Mouse (Mus musculus): ENCODE measurements around the gene Psmd4. TPM values are rescaled to one million over a fixed set of nuclear protein-coding genes. Genes with fewer than 3 reads are reported as not detected.

Gene Psmd4
- polyA plus RNA-seq, 1 experiment: 338 TPM

GRCm38 (mm10) chr3:95005651-95006050 lies 36.8 kb downstream of the Psmd4 start:
- Histone ChIP-seq H3K79me2 (ENCODE audit: control insufficient read depth, insufficient read depth) (no peaks in the 10 kb centered on the region), H3ac (ENCODE audit: control insufficient read depth, insufficient read length) (no peak overlapping the region), H3K4me3 (no peak overlapping the region), H3K4me2 (ENCODE audit: low read depth) (no peak overlapping the region), H3K27me3 (ENCODE audit: control insufficient read depth, insufficient read depth, insufficient read length) (no peaks in the 10 kb centered on the region), H3K36me3 (ENCODE audit: control insufficient read depth, insufficient read depth) (peaks cover 19% of the 10 kb centered on the region)
- TF ChIP-seq MYOG (IDR thresholded peaks at IDR 0.05; ENCODE audit: control insufficient read depth in 1 of 3, insufficient read depth in 1 of 3, insufficient read length in 2 of 3, low read depth in 2 of 3) (peak in 2 of 3 experiments; percentile 71 to 88), TCF12 (IDR thresholded peaks at IDR 0.05; ENCODE audit: insufficient read depth, poor library complexity, severe bottlenecking) (no peak), MYOD1 (IDR thresholded peaks at IDR 0.05; ENCODE audit: control insufficient read depth in 1 of 3, insufficient read length in 2 of 3, low read depth in 2 of 3) (peak in 2 of 3 experiments; percentile 73 to 83), E2F4 (IDR thresholded peaks at IDR 0.05; ENCODE audit: insufficient read depth) (no peak), POLR2A (IDR thresholded peaks at IDR 0.05; ENCODE audit: insufficient read length, low read depth) (no peak), REST (IDR thresholded peaks at IDR 0.05; ENCODE audit: insufficient read depth, insufficient read length) (no peak), CEBPB (IDR thresholded peaks at IDR 0.05; ENCODE audit: insufficient read depth, poor library complexity, severe bottlenecking) (no peak), TCF3 (IDR thresholded peaks at IDR 0.05; ENCODE audit: insufficient read length, low read depth) (peak; percentile 44), SRF (IDR thresholded peaks at IDR 0.05; ENCODE audit: control insufficient read depth, insufficient read length, low read depth) (no peak), MAX (IDR thresholded peaks at IDR 0.05; ENCODE audit: low read depth) (no peak), POLR2AphosphoS2 (IDR thresholded peaks at IDR 0.05; ENCODE audit: insufficient read length, low read depth) (no peak), USF1 (IDR thresholded peaks at IDR 0.05; ENCODE audit: low read depth) (no peak)

GRCm38 (mm10) chr3:95003273-95003672 lies 39.1 kb downstream of the Psmd4 start:
- Histone ChIP-seq H3K4me2 (ENCODE audit: low read depth) (no peak overlapping the region), H3K79me2 (ENCODE audit: control insufficient read depth, insufficient read depth) (no peaks in the 10 kb centered on the region), H3K36me3 (ENCODE audit: control insufficient read depth, insufficient read depth) (peaks cover 26% of the 10 kb centered on the region), H3K27me3 (ENCODE audit: control insufficient read depth, insufficient read depth, insufficient read length) (no peaks in the 10 kb centered on the region), H3ac (ENCODE audit: control insufficient read depth, insufficient read length) (no peak overlapping the region), H3K4me3 (no peak overlapping the region)
- no peak for TF ChIP-seq POLR2AphosphoS2 (IDR thresholded peaks at IDR 0.05; ENCODE audit: insufficient read length, low read depth)
- no peak for TF ChIP-seq POLR2A (IDR thresholded peaks at IDR 0.05; ENCODE audit: insufficient read length, low read depth)
- no peak for TF ChIP-seq E2F4 (IDR thresholded peaks at IDR 0.05; ENCODE audit: insufficient read depth)
- no peak for TF ChIP-seq CEBPB (IDR thresholded peaks at IDR 0.05; ENCODE audit: insufficient read depth, poor library complexity, severe bottlenecking)
- no peak for TF ChIP-seq MAX (IDR thresholded peaks at IDR 0.05; ENCODE audit: low read depth)
- TF ChIP-seq MYOG (IDR thresholded peaks at IDR 0.05; ENCODE audit: control insufficient read depth in 1 of 3, insufficient read depth in 1 of 3, insufficient read length in 2 of 3, low read depth in 2 of 3): no peak
- TF ChIP-seq SRF (IDR thresholded peaks at IDR 0.05; ENCODE audit: control insufficient read depth, insufficient read length, low read depth): no peak
- TF ChIP-seq MYOD1 (IDR thresholded peaks at IDR 0.05; ENCODE audit: control insufficient read depth in 1 of 3, insufficient read length in 2 of 3, low read depth in 2 of 3): no peak
- TF ChIP-seq USF1 (IDR thresholded peaks at IDR 0.05; ENCODE audit: low read depth): no peak
- TF ChIP-seq TCF12 (IDR thresholded peaks at IDR 0.05; ENCODE audit: insufficient read depth, poor library complexity, severe bottlenecking): no peak
- TF ChIP-seq REST (IDR thresholded peaks at IDR 0.05; ENCODE audit: insufficient read depth, insufficient read length): no peak
- TF ChIP-seq TCF3 (IDR thresholded peaks at IDR 0.05; ENCODE audit: insufficient read length, low read depth): no peak

- Histone ChIP-seq H3ac (ENCODE audit: control insufficient read depth, insufficient read length) (no peak overlapping the region), H3K4me3 (no peak overlapping the region), H3K79me2 (ENCODE audit: control insufficient read depth, insufficient read depth) (no peaks in the 10 kb centered on the region), H3K4me2 (ENCODE audit: low read depth) (no peak overlapping the region), H3K27me3 (ENCODE audit: control insufficient read depth, insufficient read depth, insufficient read length) (no peaks in the 10 kb centered on the region), H3K36me3 (ENCODE audit: control insufficient read depth, insufficient read depth) (peaks cover 31% of the 10 kb centered on the region)
- TF ChIP-seq MYOD1 (IDR thresholded peaks at IDR 0.05; ENCODE audit: control insufficient read depth in 1 of 3, insufficient read length in 2 of 3, low read depth in 2 of 3) (no peak), CEBPB (IDR thresholded peaks at IDR 0.05; ENCODE audit: insufficient read depth, poor library complexity, severe bottlenecking) (no peak), POLR2AphosphoS2 (IDR thresholded peaks at IDR 0.05; ENCODE audit: insufficient read length, low read depth) (peak; percentile 14)
Observed at GRCm38 (mm10) chr3:95002569-95002968, 39.8 kb downstream of the Psmd4 start.

- Histone ChIP-seq H3K36me3 (ENCODE audit: control insufficient read depth, insufficient read depth) (peaks cover 50% of the 10 kb centered on the region), H3K4me2 (ENCODE audit: low read depth) (no peak overlapping the region), H3K79me2 (ENCODE audit: control insufficient read depth, insufficient read depth) (no peaks in the 10 kb centered on the region), H3K4me3 (no peak overlapping the region), H3K27me3 (ENCODE audit: control insufficient read depth, insufficient read depth, insufficient read length) (no peaks in the 10 kb centered on the region), H3ac (ENCODE audit: control insufficient read depth, insufficient read length) (no peak overlapping the region)
- no peak for TF ChIP-seq TCF3 (IDR thresholded peaks at IDR 0.05; ENCODE audit: insufficient read length, low read depth)
- TF ChIP-seq MAX (IDR thresholded peaks at IDR 0.05; ENCODE audit: low read depth): no peak
- no peak for TF ChIP-seq POLR2AphosphoS2 (IDR thresholded peaks at IDR 0.05; ENCODE audit: insufficient read length, low read depth)
- no peak for TF ChIP-seq E2F4 (IDR thresholded peaks at IDR 0.05; ENCODE audit: insufficient read depth)
- no peak for TF ChIP-seq TCF12 (IDR thresholded peaks at IDR 0.05; ENCODE audit: insufficient read depth, poor library complexity, severe bottlenecking)
Observed at GRCm38 (mm10) chr3:94996946-94997345, 45.5 kb downstream of the Psmd4 start.

DNA sequence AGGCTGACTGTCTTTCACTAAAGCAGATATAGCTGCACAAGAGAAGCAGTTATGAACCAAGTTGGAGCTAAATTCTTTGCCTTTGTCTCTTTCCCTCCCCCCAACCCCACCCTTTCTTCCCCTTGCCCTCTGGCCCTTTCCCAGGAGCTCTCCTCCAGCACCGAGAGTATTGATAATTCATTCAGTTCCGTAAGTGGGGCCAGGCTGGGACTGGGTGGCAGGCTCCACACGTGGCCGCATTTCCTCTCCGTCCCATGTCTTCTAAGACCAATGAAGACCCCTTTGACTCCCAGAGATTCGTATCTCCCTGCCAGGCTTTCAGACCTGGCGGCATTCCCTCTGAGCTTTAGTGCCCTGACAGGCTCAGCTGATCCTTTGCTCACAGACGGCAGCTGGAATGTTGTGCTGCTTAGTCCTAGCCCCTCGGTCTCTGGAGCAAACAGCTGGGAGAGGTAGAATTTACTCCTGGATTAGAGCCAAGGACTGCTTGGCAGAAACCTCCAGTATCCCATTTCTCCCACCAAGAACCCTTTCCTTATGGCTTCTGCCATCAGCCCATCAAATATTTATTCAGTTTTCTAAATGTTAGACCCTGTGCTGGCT lies 53.2 kb downstream of the Psmd4 start:
- H3K4me2 ChIP-seq (ENCODE audit: low read depth): peak overlapping the region; percentile 51
- no peaks in the 10 kb centered on the region for H3K27me3 ChIP-seq (ENCODE audit: control insufficient read depth, insufficient read depth, insufficient read length)
- no peak overlapping the region for H3K4me3 ChIP-seq
- H3K36me3 ChIP-seq (ENCODE audit: control insufficient read depth, insufficient read depth): peaks cover 13% of the 10 kb centered on the region
- TF ChIP-seq MYOD1 (IDR thresholded peaks at IDR 0.05; ENCODE audit: control insufficient read depth in 1 of 3, insufficient read length in 2 of 3, low read depth in 2 of 3) (peak; percentile 50 to 88 (median 81)), SRF (IDR thresholded peaks at IDR 0.05; ENCODE audit: control insufficient read depth, insufficient read length, low read depth) (no peak), MYOG (IDR thresholded peaks at IDR 0.05; ENCODE audit: control insufficient read depth in 1 of 3, insufficient read depth in 1 of 3, insufficient read length in 2 of 3, low read depth in 2 of 3) (peak in 2 of 3 experiments; percentile 28 to 77), CEBPB (IDR thresholded peaks at IDR 0.05; ENCODE audit: insufficient read depth, poor library complexity, severe bottlenecking) (no peak), POLR2A (IDR thresholded peaks at IDR 0.05; ENCODE audit: insufficient read length, low read depth) (no peak), TCF12 (IDR thresholded peaks at IDR 0.05; ENCODE audit: insufficient read depth, poor library complexity, severe bottlenecking) (peak; percentile 30), REST (IDR thresholded peaks at IDR 0.05; ENCODE audit: insufficient read depth, insufficient read length) (no peak), POLR2AphosphoS2 (IDR thresholded peaks at IDR 0.05; ENCODE audit: insufficient read length, low read depth) (no peak)
- H3ac ChIP-seq (ENCODE audit: control insufficient read depth, insufficient read length): no peak overlapping the region
- H3K79me2 ChIP-seq (ENCODE audit: control insufficient read depth, insufficient read depth): no peaks in the 10 kb centered on the region
